Mouse (Mus musculus) heart, postnatal 0 days (tissue): ENCODE measurements around the gene Pou2f3. TPM values are rescaled to one million over a fixed set of nuclear protein-coding genes. Genes with fewer than 3 reads are reported as not detected.
A peak's percentile ranks its signal among the peaks of the same experiment; 100 is the strongest.

Experiments used
- ATAC-seq: fragments of 200-750 bp; cut with Nextera tagmentation; 2 replicates; pipeline ENCODE4 v1.8.0; 2017; ENCODE audit warnings: low read depth, moderate number of reproducible peaks, moderate library complexity; ENCODE audit not compliant: insufficient read depth
- DNase-seq: peaks from one replicate; pipeline ENCODE4 v3.0.0-alpha.2; 2016; ENCODE audit warnings: low spot score
- H3K27ac ChIP-seq: fragments of 300-500 bp; sonication (generic); 2 replicates; pipeline ENCODE4 v1.5.1; 2014; ENCODE audit warnings: low read depth, mild to moderate bottlenecking
- H3K27me3 ChIP-seq: fragments of 300-500 bp; sonication (generic); 2 replicates; pipeline ENCODE4 v1.6.1; 2014; ENCODE audit warnings: low read length, mixed read lengths; ENCODE audit not compliant: control insufficient read depth, insufficient read depth
- H3K36me3 ChIP-seq: fragments of 300-500 bp; sonication (generic); replicated peaks from 2 replicates; pipeline ENCODE4 v1.6.1; 2014; ENCODE audit warnings: low read length, mixed read lengths; ENCODE audit not compliant: control insufficient read depth, insufficient read depth
- H3K4me1 ChIP-seq: fragments of 300-500 bp; sonication (generic); 2 replicates; pipeline ENCODE4 v1.6.1; 2014; ENCODE audit warnings: antibody characterized with exemption; ENCODE audit not compliant: control insufficient read depth, insufficient read depth
- H3K4me2 ChIP-seq: fragments of 300-500 bp; sonication (generic); 2 replicates; pipeline ENCODE4 v1.6.1; 2014; ENCODE audit warnings: low read depth, mild to moderate bottlenecking, low read length, moderate library complexity
- H3K4me3 ChIP-seq: fragments of 300-500 bp; sonication (generic); 2 replicates; pipeline ENCODE4 v1.5.1; 2014; ENCODE audit warnings: low read depth, low read length
- H3K9ac ChIP-seq: fragments of 300-500 bp; sonication (generic); replicated peaks from 2 replicates; pipeline ENCODE4 v1.6.1; 2014; ENCODE audit warnings: low read depth, low read length, mixed read lengths
- H3K9me3 ChIP-seq: fragments of 300-500 bp; sonication (generic); replicated peaks from 2 replicates; pipeline ENCODE4 v1.6.1; 2016; ENCODE audit warnings: low read length; ENCODE audit not compliant: control insufficient read depth
- CTCF ChIP-seq: IDR thresholded peaks from 2 replicates; pipeline ENCODE4 v1.5.1; 2016; ENCODE audit warnings: antibody characterized with exemption, control low read depth, low read depth
- EP300 ChIP-seq: IDR thresholded peaks from 2 replicates; pipeline ENCODE4 v1.6.1; 2016; ENCODE audit warnings: antibody characterized with exemption, low read depth
- WGBS: fragments of 180-500 bp; shearing (Covaris S2); extraction: QIAGEN DNeasy Blood & Tissue Kit; methylation state at CpG from one replicate; pipeline ENCODE4 v1.1.7; 2014; 5-methylcytosine and 5-hydroxymethylcytosine counted together
- polyA plus RNA-seq: library from polyadenylated mRNA; unstranded; fragments of >200 nt; fragmentation: Nextera tagmentation; extraction: Ambion mirVana; gene quantifications from 2 replicates; pipeline ENCODE4 v1.2.1, GENCODE M21; 2015
- total RNA-seq: library from RNA; depleted of rRNA; stranded (reverse); fragments of >200 nt; gene quantifications from 2 replicates; pipeline ENCODE4 v1.2.3, GENCODE M21; 2014; ENCODE audit warnings: low replicate concordance

Gene Pou2f3
- total and polyA plus RNA-seq, 2 experiments from 2014 or later: 0.08 TPM; not detected in 1

DNA sequence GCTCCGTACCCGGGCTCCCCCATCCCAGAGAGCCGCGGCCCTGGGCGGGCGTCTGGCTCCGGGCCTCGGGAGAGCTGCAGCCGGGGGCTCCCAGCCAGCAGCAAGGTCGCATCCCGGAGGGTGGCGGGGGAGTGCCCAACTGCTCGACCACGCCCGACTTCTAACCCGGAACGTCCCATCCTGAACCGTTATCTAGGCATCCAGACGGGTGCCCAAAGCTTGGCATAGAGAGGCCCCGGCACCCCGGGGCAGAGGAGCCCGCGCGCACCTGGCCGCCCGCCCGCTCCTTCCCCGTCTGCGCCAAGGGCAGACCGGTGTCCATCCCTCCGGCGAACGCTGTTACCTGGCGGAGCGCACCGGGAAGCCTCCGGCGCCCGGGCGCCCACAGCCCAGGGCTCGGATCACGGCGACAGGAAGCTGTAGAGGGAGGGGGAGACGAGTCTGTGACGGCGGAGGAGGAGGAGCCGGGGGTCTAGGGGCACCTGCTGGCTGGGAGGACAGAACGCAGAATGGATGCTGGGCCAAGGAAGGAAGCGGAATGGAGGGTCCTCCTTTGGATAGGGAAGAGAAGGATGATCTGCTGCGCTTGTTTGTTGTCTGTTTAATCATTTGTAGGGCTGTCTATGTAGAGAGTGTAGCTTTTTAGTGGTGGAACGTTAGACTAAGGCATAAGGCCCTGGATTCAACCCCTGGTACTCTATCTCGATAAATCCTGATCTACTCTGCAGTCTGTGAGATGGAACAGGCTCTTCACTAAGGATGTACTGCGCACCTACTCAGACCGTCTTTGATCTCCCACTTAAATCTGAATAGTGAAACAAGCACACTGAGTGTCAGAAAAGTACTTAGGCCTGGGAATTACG is 93.8 kb downstream of the Pou2f3 start, which contains the start of gene Tmem136:
Tmem136 (minus strand) TSS at position 437 of the 863 bp plus-strand sequence.
- peak within 1 kb of the TSS; percentile 84 for H3K27ac ChIP-seq
- peak; percentile 40 for DNase-seq

DNA sequence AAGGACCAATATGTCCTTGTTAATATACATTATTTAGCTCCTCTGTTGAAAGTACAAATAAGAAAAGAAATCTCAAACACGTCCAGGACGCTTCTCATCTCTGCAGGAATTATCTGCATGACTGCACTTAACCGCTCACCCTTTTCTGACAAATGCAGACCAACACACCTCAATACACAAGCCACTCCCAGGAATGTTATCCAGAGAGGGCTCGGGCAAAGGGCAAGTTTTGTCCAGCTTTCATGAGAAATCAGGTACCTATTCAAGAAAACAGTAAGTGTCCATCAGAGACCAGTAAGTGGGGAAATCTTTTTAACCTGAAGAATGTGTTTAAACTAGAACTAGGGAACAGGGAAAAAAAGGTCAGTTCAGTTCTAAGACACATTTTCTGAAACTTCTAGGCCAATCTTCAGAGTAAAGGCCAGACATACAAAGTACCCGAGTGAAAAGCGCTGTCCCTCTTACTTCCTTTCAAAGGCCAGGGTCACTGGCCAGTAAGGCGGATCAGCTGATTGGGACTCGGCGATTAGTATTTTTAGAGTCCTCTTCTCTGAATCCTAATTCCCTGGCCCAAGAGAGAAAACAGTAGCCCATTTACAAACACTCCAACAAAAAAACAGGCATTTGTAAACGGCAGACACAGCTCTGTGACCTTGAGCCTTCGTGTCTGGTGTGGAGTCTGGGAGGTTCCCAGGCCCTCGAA is 94.6 kb downstream of the Pou2f3 start:
- WGBS: 20% methylated on average over 12 of the region's 12 CpGs
- ATAC-seq: peak; percentile 44
- H3K4me3 ChIP-seq: peak overlapping the region; percentile 83
- no peaks in the 10 kb centered on the region for H3K9me3 ChIP-seq
- TF ChIP-seq EP300 (no peak), CTCF (no peak)
- no peak for DNase-seq
- no peaks in the 10 kb centered on the region for H3K27me3 ChIP-seq
- peaks cover 9% of the 10 kb centered on the region for H3K36me3 ChIP-seq
- peak overlapping the region; percentile 84 for H3K27ac ChIP-seq
- peak overlapping the region; percentile 84 for H3K9ac ChIP-seq
- peak overlapping the region; percentile 90 for H3K4me2 ChIP-seq
- peaks cover 9% of the 10 kb centered on the region; the same call in 1 of the 2 replicates for H3K4me1 ChIP-seq

More for the DNA sequence above, 93.8 kb downstream of the Pou2f3 start, which contains the start of gene Tmem136:
- Histone ChIP-seq H3K4me3 (peak within 1 kb of the TSS; percentile 83), H3K9me3 (no peaks in the 10 kb centered on the region), H3K4me2 (peak within 1 kb of the TSS; percentile 90), H3K9ac (peak within 1 kb of the TSS; percentile 84), H3K27me3 (no peaks in the 10 kb centered on the region), H3K36me3 (peaks cover 5% of the 10 kb centered on the region), H3K4me1 (peaks cover 9% of the 10 kb centered on the region; the same call in 1 of the 2 replicates)
- ATAC-seq: peak; percentile 87
- TF ChIP-seq CTCF (peak; percentile 12; the same call in 1 of the 2 replicates), EP300 (no peak)
- 6% methylated on average over 55 of the region's 55 CpGs for WGBS

DNA sequence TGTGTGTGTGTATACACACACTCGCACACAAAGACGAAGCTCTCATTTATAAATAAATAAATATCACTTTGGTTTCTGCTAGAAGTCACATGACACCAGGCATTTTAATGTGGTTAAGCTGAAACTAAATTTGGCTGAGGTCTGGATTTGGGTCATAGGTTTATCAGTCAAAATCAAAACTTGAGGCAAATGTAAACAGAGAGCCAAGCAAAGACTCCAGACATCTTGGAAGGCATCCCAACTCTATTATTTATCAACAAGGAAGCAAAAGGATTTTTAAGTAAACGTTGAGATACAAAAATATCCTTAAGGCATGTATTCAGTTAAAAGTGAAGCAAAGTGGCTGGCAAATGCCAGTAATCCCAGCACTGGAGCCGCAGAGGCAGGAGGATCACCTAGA is 95.3 kb downstream of the Pou2f3 start:
- ATAC-seq (no peak), DNase-seq (no peak)
- Histone ChIP-seq H3K27ac (no peak overlapping the region), H3K9me3 (no peaks in the 10 kb centered on the region), H3K36me3 (peaks cover 9% of the 10 kb centered on the region), H3K4me2 (peak overlapping the region; percentile 90; the same call in 1 of the 2 replicates), H3K9ac (no peak overlapping the region), H3K4me3 (no peak overlapping the region), H3K4me1 (peaks cover 9% of the 10 kb centered on the region; the same call in 1 of the 2 replicates), H3K27me3 (no peaks in the 10 kb centered on the region)
- WGBS: 81% methylated on average over 4 of the region's 4 CpGs
- TF ChIP-seq EP300 (no peak), CTCF (no peak)

- Histone ChIP-seq H3K4me1 (peaks cover 6% of the 10 kb centered on the region; the same call in 1 of the 2 replicates), H3K9me3 (no peaks in the 10 kb centered on the region), H3K4me3 (no peak overlapping the region), H3K9ac (no peak overlapping the region), H3K27me3 (no peaks in the 10 kb centered on the region), H3K4me2 (no peak overlapping the region), H3K36me3 (peaks cover 9% of the 10 kb centered on the region), H3K27ac (no peak overlapping the region)
- TF ChIP-seq CTCF (no peak), EP300 (no peak)
- no peak for ATAC-seq
- WGBS: 79% methylated on average over 8 of the region's 8 CpGs
- DNase-seq: no peak
Observed at GRCm38 (mm10) chr9:43110286-43110980, 99.7 kb downstream of the Pou2f3 start.

DNA sequence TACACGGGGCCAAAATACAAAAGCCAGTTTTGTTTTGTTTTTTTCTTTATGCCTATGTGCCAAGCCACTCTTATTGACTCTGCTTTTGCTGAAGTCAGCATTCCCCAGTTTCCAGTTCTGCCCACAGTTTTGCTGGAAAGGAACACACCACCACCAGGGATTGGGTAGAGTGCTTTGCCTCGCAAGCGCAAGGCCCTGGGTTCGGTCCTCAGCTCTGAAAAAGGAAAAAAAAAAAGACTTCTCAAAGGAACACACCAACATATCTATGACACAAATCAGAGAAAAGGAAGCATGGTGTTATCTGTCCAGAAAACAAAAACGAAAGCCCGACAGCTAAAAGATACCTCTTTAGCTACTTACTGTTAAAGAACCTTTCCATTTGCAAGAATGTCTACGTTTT is 101.0 kb downstream of the Pou2f3 start:
- WGBS: 83% methylated on average over 7 of the region's 7 CpGs
- Histone ChIP-seq H3K9ac (no peak overlapping the region), H3K27ac (no peak overlapping the region), H3K4me1 (no peaks in the 10 kb centered on the region), H3K4me2 (no peak overlapping the region), H3K36me3 (peaks cover 9% of the 10 kb centered on the region), H3K9me3 (no peaks in the 10 kb centered on the region), H3K4me3 (no peak overlapping the region), H3K27me3 (no peaks in the 10 kb centered on the region)
- DNase-seq: no peak
- ATAC-seq: no peak
- TF ChIP-seq CTCF (no peak), EP300 (no peak)
